Mouse (Mus musculus) neutrophil, adult 83 days (primary cell): ENCODE data around the gene Polr1c. TPM values are rescaled to one million over a fixed set of nuclear protein-coding genes. Genes with fewer than 3 reads are reported as not detected.

Experiments
- total RNA-seq, 2 experiments: library from RNA; stranded (reverse); gene quantifications; one replicate each; pipeline ENCODE4 v1.2.4; 2023

Gene Polr1c
- 10 to 100 TPM; 22.6 to 22.7 TPM for total RNA-seq

GRCm38 (mm10) chr17:46247512-46248188, at the start of gene Polr1c, which contains the start of gene Yipf3:
Gene Polr1c, minus strand, starts transcription at chr17:46248054.
Gene Yipf3, plus strand, starts transcription at chr17:46248080.

GRCm38 (mm10) chr17:46282483-46283123, 34.7 kb upstream of the Polr1c start, which contains the start of gene Tjap1:
Gene Tjap1, minus strand, starts transcription at chr17:46283026.

GRCm38 (mm10) chr17:46253452-46254084, 5.7 kb upstream of the Polr1c start, which contains the start of gene Lrrc73:
Gene Lrrc73, plus strand, starts transcription at chr17:46253531.

GRCm38 (mm10) chr17:46202421-46203071, 45.3 kb downstream of the Polr1c start, which contains the start of the genes Polh and Xpo5:
Gene Polh, minus strand, starts transcription at chr17:46202645.
Gene Xpo5, plus strand, starts transcription at chr17:46202782.

Other genes with a start within 250 kb of the Polr1c start
- 10 to 100 TPM; 33.7 to 40.6 TPM for gene Vegfa, start 215.7 kb downstream of the Polr1c start, total RNA-seq
- gene Mrps18a, start 137.1 kb downstream of the Polr1c start, total RNA-seq = 10 to 100 TPM; 24.6 to 26.4 TPM
- gene Rsph9, start 103.8 kb downstream of the Polr1c start, total RNA-seq = under 1 TPM in 1 of 2 experiments, not detected in 1; 0.61 TPM
- 10 to 100 TPM; 16.6 to 20.6 TPM for gene Mad2l1bp, start 94.5 kb downstream of the Polr1c start, total RNA-seq
- 100 to 1,000 TPM; 128 to 138 TPM for gene Gtpbp2, start 87.0 kb downstream of the Polr1c start, total RNA-seq
- gene Polh, start 45.4 kb downstream of the Polr1c start, total RNA-seq = 10 to 100 TPM; 21.0 TPM
- 10 to 100 TPM; 20.3 to 22.9 TPM for gene Xpo5, start 45.3 kb downstream of the Polr1c start, total RNA-seq
- 10 to 100 TPM; 75.7 to 76.7 TPM for gene Yipf3, start within 50 bp of the Polr1c start, total RNA-seq
- 1 to 10 TPM in 1 of 2 experiments, under 1 TPM in 1; 0.79 to 1.6 TPM for gene Lrrc73, start 5.5 kb upstream of the Polr1c start, total RNA-seq
- 10 to 100 TPM; 24.1 to 29.3 TPM for gene Tjap1, start 35.0 kb upstream of the Polr1c start, total RNA-seq
- not detected for gene Dlk2, start 49.4 kb upstream of the Polr1c start, total RNA-seq
- 1 to 10 TPM; 6.4 to 6.8 TPM for gene Abcc10, start 80.3 kb upstream of the Polr1c start, total RNA-seq
- 1 to 10 TPM; 5.0 to 7.0 TPM for gene Zfp318, start 135.7 kb upstream of the Polr1c start, total RNA-seq
- gene Crip3, start 180.9 kb upstream of the Polr1c start, total RNA-seq = not detected
- not detected for gene Slc22a7, start 190.4 kb upstream of the Polr1c start, total RNA-seq
- gene Ttbk1, start 239.6 kb upstream of the Polr1c start, total RNA-seq = not detected
- gene Dnph1, start 248.7 kb upstream of the Polr1c start, total RNA-seq = 1 to 10 TPM; 5.6 to 5.8 TPM